24 mouse cellular contexts compared by ENCODE assay signal in genomic region chr5:140217083-140217482, GRCm38 (mm10).
DNase-seq lines count a peak whose midpoint lies in the region; ATAC-seq and TF ChIP-seq lines count a peak whose summit lies in the region.
"Had no signal": no experiment of that assay in that cellular context is flagged by ENCODE, and none has a peak within 500 bp of the region (broad histone marks: within the 10 kb centered on the region; RNA-seq: fewer than 3 reads in every experiment).

No protein-coding gene starts in this region.

- 0 out of 2 replicates have a peak overlapping the region, but pooled peaks have one; percentile 30 for H3K27ac ChIP-seq in heart, embryonic 13.5 days (replicated peaks)
- H3K27ac ChIP-seq in heart, embryonic 10.5 days = no peak overlapping the region
- peak overlapping the region; percentile 66; the same call in 1 of the 2 replicates for H3K27ac ChIP-seq in heart, postnatal 0 days (ENCODE audit: low read depth)
- H3K27ac ChIP-seq: embryonic facial prominence, embryonic 15.5 days; forebrain, embryonic 10.5 days; gastrocnemius, adult 2 months; hindbrain, embryonic 10.5 days; hindbrain, embryonic 14.5 days; intestine, embryonic 15.5 days had no signal

- H3K9ac ChIP-seq in heart, embryonic 13.5 days = no peak overlapping the region
- H3K9ac ChIP-seq in heart, postnatal 0 days (replicated peaks; ENCODE audit: low read depth, low read length) = no peak overlapping the region
- H3K9ac ChIP-seq: embryonic facial prominence, embryonic 15.5 days; hindbrain, embryonic 14.5 days; intestine, embryonic 15.5 days had no signal

- H3K4me2 ChIP-seq in heart, embryonic 13.5 days = no peak overlapping the region
- 0 out of 2 replicates have a peak overlapping the region, but pooled peaks have one; percentile 6 for H3K4me2 ChIP-seq in heart, postnatal 0 days (ENCODE audit: low read depth, low read length)
- H3K4me2 ChIP-seq: embryonic facial prominence, embryonic 15.5 days; hindbrain, embryonic 14.5 days; intestine, embryonic 15.5 days had no signal

- H3K27me3 ChIP-seq in heart, embryonic 13.5 days (replicated peaks) = peaks cover 24% of the 10 kb centered on the region; the same call in 1 of the 2 replicates
- H3K27me3 ChIP-seq in heart, embryonic 10.5 days (ENCODE audit: insufficient read depth, poor library complexity, severe bottlenecking) = peaks cover 19% of the 10 kb centered on the region
- H3K27me3 ChIP-seq in heart, postnatal 0 days (ENCODE audit: control insufficient read depth, insufficient read depth, low read length) = peaks cover 9% of the 10 kb centered on the region; the same call in 1 of the 2 replicates
- H3K27me3 ChIP-seq: CH12.LX; embryonic facial prominence, embryonic 15.5 days; intestine, embryonic 15.5 days had no signal

- no peaks in the 10 kb centered on the region for H3K36me3 ChIP-seq in heart, embryonic 13.5 days
- no peaks in the 10 kb centered on the region for H3K36me3 ChIP-seq in heart, embryonic 10.5 days
- no peaks in the 10 kb centered on the region for H3K36me3 ChIP-seq in heart, postnatal 0 days (replicated peaks; ENCODE audit: control insufficient read depth, insufficient read depth, low read length)
- H3K36me3 ChIP-seq: embryonic facial prominence, embryonic 15.5 days; forebrain, embryonic 10.5 days; hindbrain, embryonic 10.5 days; intestine, embryonic 15.5 days had no signal

- no peak for TF ChIP-seq EP300 in heart, postnatal 0 days (IDR thresholded peaks at IDR 0.05; ENCODE audit: low read depth)

- no peak overlapping the region for H3K4me3 ChIP-seq in heart, embryonic 13.5 days
- no peak overlapping the region for H3K4me3 ChIP-seq in heart, embryonic 10.5 days
- H3K4me3 ChIP-seq in heart, postnatal 0 days (ENCODE audit: low read depth, low read length) = no peak overlapping the region
- H3K4me3 ChIP-seq: embryonic facial prominence, embryonic 15.5 days; erythroblast, embryonic 14.5 days; forebrain, embryonic 10.5 days; gastrocnemius, adult 2 months; hindbrain, embryonic 10.5 days; intestine, embryonic 15.5 days had no signal

- DNase-seq in heart, adult 11 months = peak; percentile 95
- DNase-seq in heart, adult 8-10 months (ENCODE audit: low spot score) = no peak
- DNase-seq in heart, embryonic 10.5 days (ENCODE audit: low spot score) = no peak
- DNase-seq in heart, postnatal 0 days (ENCODE audit: low spot score) = peak; percentile 44
- no peak for DNase-seq in B cell, adult 2 months
- DNase-seq: adrenal gland, adult 2 months; adrenal gland, postnatal 25 days; cerebellum, adult 2 months; cerebellum, postnatal 10 days; embryo, embryonic 11 days; gastrocnemius, adult 2 months; gastrocnemius, postnatal 25 days; kidney, adult 18-20 months had no signal

- WGBS in heart, embryonic 13.5 days = 45% methylated on average over 3 of the region's 3 CpGs
- 56% methylated on average over 3 of the region's 3 CpGs for WGBS in heart, embryonic 10.5 days
- 42% methylated on average over 3 of the region's 3 CpGs for WGBS in heart, postnatal 0 days

- no peak for TF ChIP-seq CTCF in heart, postnatal 0 days (IDR thresholded peaks at IDR 0.05; ENCODE audit: low read depth)

- no peak for ATAC-seq in heart, embryonic 13.5 days (ENCODE audit: extremely low read depth, insufficient number of reproducible peaks, low FRiP score, low TSS enrichment)
- ATAC-seq in heart, postnatal 0 days (ENCODE audit: insufficient read depth, low read depth) = peak; percentile 70
- peak; percentile 42; the same call in 1 of the 2 replicates for ATAC-seq in megakaryocyte-erythroid progenitor cell, adult 5-6 weeks (replicated peaks; ENCODE audit: low FRiP score, low TSS enrichment, poor library complexity, severe bottlenecking)
- ATAC-seq in CD4-positive, CD25-positive, alpha-beta regulatory T cell, adult 4 months = no peak
- ATAC-seq: forebrain, embryonic 14.5 days; intestine, embryonic 15.5 days had no signal

- no peaks in the 10 kb centered on the region for H3K9me3 ChIP-seq in heart, embryonic 13.5 days
- H3K9me3 ChIP-seq in heart, embryonic 10.5 days = no peaks in the 10 kb centered on the region
- no peaks in the 10 kb centered on the region for H3K9me3 ChIP-seq in heart, postnatal 0 days (replicated peaks; ENCODE audit: control insufficient read depth, low read length)
- H3K9me3 ChIP-seq: embryonic facial prominence, embryonic 15.5 days; forebrain, embryonic 10.5 days; hindbrain, embryonic 10.5 days; intestine, embryonic 15.5 days had no signal

- peaks cover 35% of the 10 kb centered on the region for H3K4me1 ChIP-seq in heart, embryonic 13.5 days
- H3K4me1 ChIP-seq in heart, embryonic 10.5 days = peaks cover 15% of the 10 kb centered on the region
- peaks cover 34% of the 10 kb centered on the region for H3K4me1 ChIP-seq in heart, postnatal 0 days (ENCODE audit: control insufficient read depth, insufficient read depth)
- H3K4me1 ChIP-seq: embryonic facial prominence, embryonic 15.5 days; intestine, embryonic 15.5 days had no signal

Comparison
In these comparisons a context has a peak if more than half of its experiments do, and no peak if none do; other contexts are left out.
1. DNase-seq: peak in heart, adult 11 months (single experiment) and heart, postnatal 0 days (single experiment); none in heart, adult 8-10 months (single experiment), heart, embryonic 10.5 days (single experiment) and B cell, adult 2 months (0 of 2).
2. ATAC-seq: peak in heart, postnatal 0 days (single experiment) and megakaryocyte-erythroid progenitor cell, adult 5-6 weeks (single experiment); none in heart, embryonic 13.5 days (single experiment) and CD4-positive, CD25-positive, alpha-beta regulatory T cell, adult 4 months (single experiment).